Mouse (Mus musculus): ENCODE measurements around the gene Mgll. TPM values are rescaled to one million over a fixed set of nuclear protein-coding genes. Genes with fewer than 3 reads are reported as not detected.

Gene Mgll
- polyA plus RNA-seq, 1 experiment from 2014 or later: 55.0 TPM

DNA sequence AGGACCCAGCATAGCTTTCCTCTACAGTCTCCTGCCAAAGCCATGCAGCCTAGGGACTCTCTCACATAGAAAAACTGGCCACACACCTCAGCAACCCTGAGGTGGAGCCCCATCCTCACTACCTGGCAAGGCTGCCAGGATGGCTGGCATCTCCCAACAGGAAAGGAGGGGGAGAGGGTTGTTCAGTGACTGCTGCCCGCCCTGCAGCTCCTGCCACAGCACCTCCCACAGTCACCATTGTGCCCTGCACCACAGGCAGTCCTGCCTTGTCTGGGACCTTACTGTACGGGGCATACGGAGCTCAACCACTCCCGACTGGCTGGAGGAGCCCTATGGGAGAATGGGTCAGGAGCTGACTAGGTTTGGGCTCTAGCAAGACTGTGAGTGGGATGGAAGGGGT, 57.7 kb downstream of the Mgll start:
- no peak overlapping the region for H3K4me2 ChIP-seq (ENCODE audit: low read length)
- no peak for ATAC-seq

DNA sequence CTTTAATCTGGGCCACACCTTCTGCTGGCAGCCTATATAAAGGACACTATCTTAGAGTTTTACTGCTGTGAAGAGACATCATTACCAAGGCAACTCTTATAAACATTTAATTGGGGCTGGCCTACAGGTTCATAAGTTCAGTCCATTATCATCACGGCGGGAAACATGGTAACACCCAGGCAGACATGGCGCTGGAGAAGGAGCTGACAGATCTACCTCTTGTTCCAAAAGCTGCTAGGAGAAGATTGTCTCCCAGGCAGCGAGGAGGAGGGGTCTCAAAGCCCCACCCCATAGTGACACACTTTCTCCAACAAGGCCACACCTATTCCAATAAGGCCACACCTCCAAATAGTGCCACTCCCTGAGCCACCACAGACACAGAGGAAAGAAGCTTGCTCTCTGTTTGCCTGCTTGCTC, 58.8 kb downstream of the Mgll start:
- Histone ChIP-seq H3K4me2 (ENCODE audit: low read length) (no peak overlapping the region), H3K4me3 (ENCODE audit: low read depth, low read length) (no peak overlapping the region), H3K27me3 (ENCODE audit: control insufficient read depth, insufficient read depth, low read depth, low read length) (no peaks in the 10 kb centered on the region; the same call in 1 of the 2 replicates), H3K4me1 (ENCODE audit: control insufficient read depth, insufficient read depth, low read length) (peaks cover 4% of the 10 kb centered on the region; the same call in 1 of the 2 replicates), H3K9ac (ENCODE audit: low read depth, low read length) (no peak overlapping the region), H3K9me3 (replicated peaks; ENCODE audit: control insufficient read depth, low read length, poor library complexity, severe bottlenecking) (no peaks in the 10 kb centered on the region), H3K27ac (ENCODE audit: low read length) (no peak overlapping the region), H3K36me3 (ENCODE audit: control insufficient read depth, insufficient read depth, low read length) (no peaks in the 10 kb centered on the region)
- 59% methylated on average over 4 of the region's 4 CpGs for WGBS
- ATAC-seq: no peak

More for the DNA sequence above, 57.7 kb downstream of the Mgll start:
- Histone ChIP-seq H3K36me3 (ENCODE audit: control insufficient read depth, insufficient read depth, low read length) (no peaks in the 10 kb centered on the region), H3K27ac (ENCODE audit: low read length) (no peak overlapping the region), H3K27me3 (ENCODE audit: control insufficient read depth, insufficient read depth, low read depth, low read length) (no peaks in the 10 kb centered on the region; the same call in 1 of the 2 replicates), H3K4me1 (ENCODE audit: control insufficient read depth, insufficient read depth, low read length) (no peaks in the 10 kb centered on the region), H3K9me3 (replicated peaks; ENCODE audit: control insufficient read depth, low read length, poor library complexity, severe bottlenecking) (no peaks in the 10 kb centered on the region), H3K4me3 (ENCODE audit: low read depth, low read length) (no peak overlapping the region), H3K9ac (ENCODE audit: low read depth, low read length) (no peak overlapping the region)
- 58% methylated on average over 4 of the region's 4 CpGs for WGBS

DNA sequence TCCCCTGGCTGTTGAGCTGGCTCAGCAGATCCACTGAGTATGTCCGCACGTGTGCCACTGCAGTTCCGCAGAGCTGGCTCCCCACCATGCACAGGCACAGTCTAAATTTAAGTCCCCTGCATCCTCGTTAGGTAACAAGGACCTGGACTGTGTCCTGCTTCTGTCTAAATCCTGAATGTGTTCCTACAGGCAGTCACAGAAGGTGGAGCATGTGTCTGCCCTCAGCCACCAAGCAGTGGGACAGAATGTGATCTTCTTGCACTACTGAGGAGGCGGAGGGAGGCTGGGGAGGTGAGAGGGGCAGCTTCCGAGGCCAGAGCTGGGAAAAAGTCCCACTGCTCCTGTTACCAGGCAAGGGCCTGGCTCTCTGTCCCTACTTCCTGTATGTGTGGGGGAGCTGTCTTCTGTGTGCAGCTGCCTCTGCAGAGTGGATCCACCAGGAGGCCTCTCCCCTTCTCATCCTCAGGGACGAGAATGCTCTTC, 60.5 kb downstream of the Mgll start:
- H3K4me1 ChIP-seq (ENCODE audit: control insufficient read depth, insufficient read depth, low read length): peaks cover 8% of the 10 kb centered on the region; the same call in 1 of the 2 replicates
- no peak overlapping the region for H3K4me3 ChIP-seq (ENCODE audit: low read depth, low read length)

DNA sequence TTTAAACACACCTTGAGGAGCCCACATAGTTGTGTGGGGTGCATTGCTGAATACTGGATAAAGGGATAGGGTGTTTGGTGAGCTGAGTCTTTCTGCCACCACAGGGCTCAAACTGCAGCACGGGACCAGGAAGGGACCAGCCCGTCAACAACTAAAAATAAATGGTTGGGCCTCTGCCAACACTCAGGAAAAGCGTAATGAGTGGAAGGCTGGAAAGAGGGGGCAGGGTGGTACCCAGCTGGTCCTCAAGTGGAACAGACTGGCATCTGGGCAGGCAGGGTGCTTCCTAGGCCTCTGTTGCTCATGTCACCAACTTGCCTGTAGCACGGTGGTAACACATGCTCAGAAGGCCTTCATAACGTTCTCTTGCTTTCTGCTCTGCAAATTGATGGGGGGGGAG, 61.1 kb downstream of the Mgll start:
- Histone ChIP-seq H3K9me3 (replicated peaks; ENCODE audit: control insufficient read depth, low read length, poor library complexity, severe bottlenecking) (no peaks in the 10 kb centered on the region), H3K4me2 (ENCODE audit: low read length) (no peak overlapping the region), H3K27me3 (ENCODE audit: control insufficient read depth, insufficient read depth, low read depth, low read length) (no peaks in the 10 kb centered on the region; the same call in 1 of the 2 replicates), H3K9ac (ENCODE audit: low read depth, low read length) (no peak overlapping the region), H3K4me1 (ENCODE audit: control insufficient read depth, insufficient read depth, low read length) (peaks cover 8% of the 10 kb centered on the region; the same call in 1 of the 2 replicates), H3K36me3 (ENCODE audit: control insufficient read depth, insufficient read depth, low read length) (no peaks in the 10 kb centered on the region), H3K27ac (ENCODE audit: low read length) (no peak overlapping the region), H3K4me3 (ENCODE audit: low read depth, low read length) (no peak overlapping the region)
- 67% methylated on average over 5 of the region's 5 CpGs for WGBS
- ATAC-seq: no peak

More for the DNA sequence above, 60.5 kb downstream of the Mgll start:
- no peak overlapping the region for H3K4me2 ChIP-seq (ENCODE audit: low read length)
- no peaks in the 10 kb centered on the region; the same call in 1 of the 2 replicates for H3K27me3 ChIP-seq (ENCODE audit: control insufficient read depth, insufficient read depth, low read depth, low read length)
- 64% methylated on average over 7 of the region's 7 CpGs for WGBS
- no peaks in the 10 kb centered on the region for H3K36me3 ChIP-seq (ENCODE audit: control insufficient read depth, insufficient read depth, low read length)
- H3K27ac ChIP-seq (ENCODE audit: low read length): no peak overlapping the region
- no peak for ATAC-seq
- no peak overlapping the region for H3K9ac ChIP-seq (ENCODE audit: low read depth, low read length)
- H3K9me3 ChIP-seq (replicated peaks; ENCODE audit: control insufficient read depth, low read length, poor library complexity, severe bottlenecking): no peaks in the 10 kb centered on the region

DNA sequence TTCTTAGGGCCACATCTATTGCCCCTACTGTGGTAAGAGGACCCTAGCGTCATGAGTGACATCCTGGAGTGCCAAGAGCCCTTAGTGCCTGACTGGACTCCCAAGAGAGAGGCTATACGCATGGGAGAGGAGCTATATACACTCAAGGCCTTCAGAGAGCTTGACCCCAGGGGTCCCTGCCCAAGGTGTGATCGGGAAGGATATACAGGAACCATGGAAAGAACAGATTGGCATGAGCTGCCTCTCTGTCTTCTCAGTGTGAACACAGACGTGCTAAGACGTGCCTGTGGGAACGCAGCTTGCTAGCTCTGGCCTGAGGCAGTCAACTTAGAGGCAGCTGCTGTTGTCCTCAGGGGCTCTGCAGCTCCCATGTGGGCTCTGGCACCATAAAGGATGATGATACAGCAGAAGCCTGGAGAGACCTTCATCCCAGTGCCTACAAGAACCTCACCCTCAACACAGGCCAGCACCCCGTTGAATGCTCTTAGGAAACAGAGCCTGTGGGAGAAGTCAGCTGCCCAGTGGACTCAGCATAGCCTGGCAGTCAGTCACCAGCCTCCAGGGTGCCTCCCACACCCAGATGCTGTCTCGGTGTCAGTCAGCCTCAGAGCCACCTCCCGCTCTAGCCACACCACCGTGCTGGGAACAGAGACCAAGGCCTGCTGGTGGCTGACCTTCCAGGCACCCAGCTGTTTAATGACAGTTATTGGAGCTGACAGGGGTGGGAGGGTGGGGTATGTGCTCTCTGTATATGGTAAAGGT, 61.8 kb downstream of the Mgll start:
- Histone ChIP-seq H3K9me3 (replicated peaks; ENCODE audit: control insufficient read depth, low read length, poor library complexity, severe bottlenecking) (no peaks in the 10 kb centered on the region), H3K27me3 (ENCODE audit: control insufficient read depth, insufficient read depth, low read depth, low read length) (no peaks in the 10 kb centered on the region; the same call in 1 of the 2 replicates), H3K36me3 (ENCODE audit: control insufficient read depth, insufficient read depth, low read length) (no peaks in the 10 kb centered on the region), H3K9ac (ENCODE audit: low read depth, low read length) (no peak overlapping the region), H3K4me3 (ENCODE audit: low read depth, low read length) (no peak overlapping the region), H3K4me2 (ENCODE audit: low read length) (no peak overlapping the region), H3K27ac (ENCODE audit: low read length) (no peak overlapping the region), H3K4me1 (ENCODE audit: control insufficient read depth, insufficient read depth, low read length) (peaks cover 8% of the 10 kb centered on the region; the same call in 1 of the 2 replicates)
- WGBS: 73% methylated on average over 10 of the region's 10 CpGs
- ATAC-seq: no peak

DNA sequence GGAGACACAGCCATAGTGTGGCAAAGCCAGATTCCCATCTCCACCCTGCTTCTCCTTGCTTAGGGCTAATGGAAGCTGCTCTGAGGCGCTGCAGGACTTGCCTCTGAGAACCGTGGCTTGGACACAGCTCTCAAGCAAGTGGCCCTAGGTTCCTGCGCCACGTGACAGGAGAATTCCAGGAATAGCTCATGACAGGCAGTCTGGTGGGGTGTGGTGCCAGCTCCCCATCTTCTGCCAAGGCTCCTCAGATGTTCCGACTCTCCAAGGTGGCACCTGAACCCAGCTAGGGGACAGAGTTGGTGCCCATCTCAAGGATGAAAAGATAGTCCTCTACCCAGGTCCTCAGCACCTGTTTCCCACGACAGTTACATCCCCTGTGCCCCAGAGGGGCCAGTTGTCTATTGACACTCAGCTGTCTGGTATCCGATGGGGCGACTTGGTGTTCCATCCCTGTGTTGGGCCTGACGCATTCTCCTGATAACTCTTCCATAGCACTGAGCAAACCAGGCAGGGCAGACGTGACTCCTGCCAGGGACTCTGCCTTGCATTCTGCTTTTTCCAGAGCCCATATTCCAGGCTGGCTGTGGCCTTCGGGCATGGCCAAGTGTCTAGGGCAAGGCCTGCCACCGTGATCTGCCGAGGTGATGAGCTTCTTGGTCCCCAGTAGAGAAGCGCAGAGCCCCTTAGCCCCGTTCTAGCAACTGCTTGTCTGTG, 62.7 kb downstream of the Mgll start:
- no peaks in the 10 kb centered on the region for H3K36me3 ChIP-seq (ENCODE audit: control insufficient read depth, insufficient read depth, low read length)
- ATAC-seq: no peak
- H3K9ac ChIP-seq (ENCODE audit: low read depth, low read length): no peak overlapping the region
- H3K9me3 ChIP-seq (replicated peaks; ENCODE audit: control insufficient read depth, low read length, poor library complexity, severe bottlenecking): no peaks in the 10 kb centered on the region
- H3K27me3 ChIP-seq (ENCODE audit: control insufficient read depth, insufficient read depth, low read depth, low read length): no peaks in the 10 kb centered on the region; the same call in 1 of the 2 replicates
- H3K4me1 ChIP-seq (ENCODE audit: control insufficient read depth, insufficient read depth, low read length): peaks cover 8% of the 10 kb centered on the region; the same call in 1 of the 2 replicates
- 83% methylated on average over 15 of the region's 15 CpGs for WGBS
- H3K4me2 ChIP-seq (ENCODE audit: low read length): no peak overlapping the region
- no peak overlapping the region for H3K4me3 ChIP-seq (ENCODE audit: low read depth, low read length)
- no peak overlapping the region for H3K27ac ChIP-seq (ENCODE audit: low read length)

DNA sequence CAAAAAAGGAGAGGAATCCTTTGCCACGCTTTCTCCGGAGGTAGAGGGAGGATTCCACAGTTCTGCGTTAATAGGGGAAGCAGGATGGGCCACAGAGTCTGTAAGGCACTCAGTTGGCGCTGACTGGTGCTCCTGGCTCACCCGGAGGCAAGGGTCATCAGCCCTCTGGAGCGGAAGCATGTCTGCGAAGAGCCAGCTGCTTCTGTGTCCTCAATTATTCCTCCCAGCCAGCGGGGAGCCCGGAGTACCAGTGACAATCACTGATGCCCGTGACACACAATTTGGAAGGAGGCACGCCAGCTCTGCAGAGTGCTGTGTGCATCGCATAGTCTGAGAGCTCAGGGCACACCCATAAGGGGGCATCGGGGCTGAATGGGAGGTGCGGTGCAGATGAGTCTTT, 63.3 kb downstream of the Mgll start:
- H3K4me1 ChIP-seq (ENCODE audit: control insufficient read depth, insufficient read depth, low read length): peaks cover 12% of the 10 kb centered on the region; the same call in 1 of the 2 replicates
- H3K27me3 ChIP-seq (ENCODE audit: control insufficient read depth, insufficient read depth, low read depth, low read length): no peaks in the 10 kb centered on the region
- WGBS: 45% methylated on average over 14 of the region's 14 CpGs
- ATAC-seq: peak; percentile 27; the same call in 1 of the 2 replicates
- no peaks in the 10 kb centered on the region for H3K36me3 ChIP-seq (ENCODE audit: control insufficient read depth, insufficient read depth, low read length)
- no peak overlapping the region for H3K4me3 ChIP-seq (ENCODE audit: low read depth, low read length)
- H3K4me2 ChIP-seq (ENCODE audit: low read length): no peak overlapping the region
- H3K27ac ChIP-seq (ENCODE audit: low read length): peak overlapping the region; percentile 45; the same call in 1 of the 2 replicates
- no peak overlapping the region for H3K9ac ChIP-seq (ENCODE audit: low read depth, low read length)
- no peaks in the 10 kb centered on the region for H3K9me3 ChIP-seq (replicated peaks; ENCODE audit: control insufficient read depth, low read length, poor library complexity, severe bottlenecking)

DNA sequence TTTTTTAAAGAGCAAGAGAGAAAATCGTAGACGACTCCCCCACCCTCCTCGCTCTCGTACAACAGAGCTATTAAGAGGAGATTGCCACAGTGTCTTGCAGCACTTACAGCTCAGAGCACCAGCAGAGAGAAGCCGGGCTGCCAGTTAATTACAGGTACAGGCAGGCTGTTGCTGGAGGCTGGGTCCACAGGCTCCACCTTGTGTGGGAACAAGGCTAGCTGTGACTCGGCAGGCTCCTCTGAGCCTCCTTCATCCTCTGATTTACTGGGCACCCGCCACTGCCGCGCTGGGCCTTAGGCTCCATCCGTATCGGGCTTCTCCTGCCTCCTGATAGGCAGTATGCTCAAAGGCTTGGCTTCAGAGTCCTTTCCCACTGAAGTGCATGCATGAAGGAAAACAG, 64.0 kb downstream of the Mgll start:
- H3K4me2 ChIP-seq (ENCODE audit: low read length): no peak overlapping the region
- 45% methylated on average over 11 of the region's 11 CpGs for WGBS
- H3K9me3 ChIP-seq (replicated peaks; ENCODE audit: control insufficient read depth, low read length, poor library complexity, severe bottlenecking): no peaks in the 10 kb centered on the region
- no peak; the same call in 1 of the 2 replicates for ATAC-seq
- H3K9ac ChIP-seq (ENCODE audit: low read depth, low read length): no peak overlapping the region
- no peaks in the 10 kb centered on the region for H3K36me3 ChIP-seq (ENCODE audit: control insufficient read depth, insufficient read depth, low read length)
- H3K4me3 ChIP-seq (ENCODE audit: low read depth, low read length): no peak overlapping the region
- H3K4me1 ChIP-seq (ENCODE audit: control insufficient read depth, insufficient read depth, low read length): peaks cover 19% of the 10 kb centered on the region
- no peaks in the 10 kb centered on the region for H3K27me3 ChIP-seq (ENCODE audit: control insufficient read depth, insufficient read depth, low read depth, low read length)
- no peak overlapping the region for H3K27ac ChIP-seq (ENCODE audit: low read length)

DNA sequence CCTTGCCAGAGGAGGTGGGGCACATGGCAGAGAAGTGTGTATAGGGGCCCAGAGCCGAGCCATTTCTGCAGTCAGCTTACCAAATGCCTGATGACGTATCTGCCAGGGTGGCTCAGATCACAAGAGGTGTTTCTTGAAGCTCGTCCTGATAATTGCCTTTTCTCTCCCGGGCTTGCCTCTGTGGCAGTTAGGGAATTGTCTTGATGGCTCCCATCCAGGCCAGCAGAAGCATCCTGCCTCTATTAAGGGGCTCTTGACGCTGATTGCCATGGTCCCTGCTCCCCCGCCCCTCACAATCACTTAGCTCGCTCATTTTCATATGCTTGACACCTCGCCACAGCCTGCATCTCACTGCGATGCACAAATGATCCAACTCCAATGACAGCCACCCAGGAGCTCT, 67.1 kb downstream of the Mgll start:
- Histone ChIP-seq H3K27ac (ENCODE audit: low read length) (no peak overlapping the region), H3K9me3 (replicated peaks; ENCODE audit: control insufficient read depth, low read length, poor library complexity, severe bottlenecking) (no peaks in the 10 kb centered on the region), H3K4me3 (ENCODE audit: low read depth, low read length) (no peak overlapping the region), H3K9ac (ENCODE audit: low read depth, low read length) (no peak overlapping the region), H3K27me3 (ENCODE audit: control insufficient read depth, insufficient read depth, low read depth, low read length) (no peaks in the 10 kb centered on the region), H3K4me1 (ENCODE audit: control insufficient read depth, insufficient read depth, low read length) (peaks cover 27% of the 10 kb centered on the region), H3K36me3 (ENCODE audit: control insufficient read depth, insufficient read depth, low read length) (no peaks in the 10 kb centered on the region), H3K4me2 (ENCODE audit: low read length) (no peak overlapping the region)
- 35% methylated on average over 9 of the region's 9 CpGs for WGBS
- no peak for ATAC-seq

All from midbrain, embryonic 16.5 days (tissue).